Mouse (Mus musculus): ENCODE data around the gene Selenoo.

Gene Selenoo

DNA sequence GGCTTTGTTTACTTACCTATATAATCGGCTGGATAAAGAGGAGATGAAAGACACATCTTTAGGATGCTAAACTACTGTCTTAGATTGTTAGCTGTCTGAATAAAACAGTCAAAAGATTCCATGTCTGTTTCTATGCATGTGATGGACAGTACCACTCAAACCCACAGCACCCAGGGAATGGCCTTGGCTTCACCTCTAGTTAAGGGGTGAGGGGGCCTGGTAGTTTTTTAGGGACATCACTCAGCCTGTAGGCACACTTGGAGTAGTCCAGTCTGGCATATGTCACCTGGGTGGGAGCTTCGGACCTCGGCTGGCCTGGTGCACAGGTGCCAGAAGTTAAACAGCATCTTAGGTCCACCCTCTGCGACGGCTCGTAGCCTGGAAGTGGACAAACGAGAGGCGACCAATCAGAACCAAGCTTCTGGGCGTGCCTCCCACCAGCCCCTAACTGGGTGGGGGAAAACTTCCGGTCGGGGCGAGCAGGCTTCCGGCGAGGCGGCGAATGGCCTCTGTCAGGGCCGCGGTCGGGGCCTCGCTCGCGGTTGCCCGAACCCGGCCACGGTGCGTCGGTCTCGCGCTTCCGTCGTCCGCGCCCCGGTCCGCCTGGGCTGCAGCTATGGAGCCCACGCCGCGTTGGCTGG is at the start of gene Selenoo:
TSS of gene Selenoo (plus strand) at position 478 of the 641 bp plus-strand sequence.
- peak; percentile 95 for DNase-seq (ENCODE audit: low spot score in 2 of 2)

DNA sequence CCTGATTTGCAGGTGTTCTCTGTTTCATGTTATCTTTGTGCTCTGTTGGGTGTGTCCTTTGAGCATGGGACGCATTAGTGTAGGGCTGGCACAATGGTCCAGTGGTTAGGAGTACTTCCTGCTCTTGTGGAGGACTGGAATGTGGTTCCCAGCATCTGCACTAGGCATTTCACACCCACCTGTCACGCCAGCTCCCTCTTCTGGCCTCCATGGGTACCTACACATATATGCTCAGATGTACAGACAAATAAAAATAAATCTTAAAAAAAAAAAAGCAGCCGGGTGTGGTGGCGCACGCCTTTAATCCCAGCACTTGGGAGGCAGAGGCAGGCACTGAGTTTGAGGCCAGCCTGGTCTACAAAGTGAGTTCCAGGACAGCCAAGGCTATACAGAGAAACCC is 44.5 kb upstream of the Selenoo start:
- DNase-seq (ENCODE audit: low spot score in 2 of 2), result no peak

DNA sequence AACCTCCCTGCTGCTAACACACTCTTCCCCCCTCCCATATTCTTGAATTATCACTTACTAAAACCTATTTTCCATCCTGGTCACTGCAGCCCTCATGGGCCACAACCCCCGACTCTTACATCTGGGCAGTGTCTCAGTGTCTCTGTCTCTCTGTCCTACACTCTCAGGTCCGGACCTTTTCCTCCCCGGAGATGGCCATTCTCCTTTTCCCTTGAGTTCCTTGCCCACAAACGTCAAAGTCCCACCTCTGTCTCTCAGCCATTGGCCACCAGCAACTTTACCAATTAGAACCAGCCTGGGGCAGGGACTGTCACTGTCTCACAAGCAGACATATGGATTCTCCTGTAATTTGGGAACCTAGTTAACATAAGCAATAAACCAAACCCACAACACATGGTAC is 42.5 kb upstream of the Selenoo start:
- no peak for DNase-seq (ENCODE audit: low spot score in 2 of 2)

DNA sequence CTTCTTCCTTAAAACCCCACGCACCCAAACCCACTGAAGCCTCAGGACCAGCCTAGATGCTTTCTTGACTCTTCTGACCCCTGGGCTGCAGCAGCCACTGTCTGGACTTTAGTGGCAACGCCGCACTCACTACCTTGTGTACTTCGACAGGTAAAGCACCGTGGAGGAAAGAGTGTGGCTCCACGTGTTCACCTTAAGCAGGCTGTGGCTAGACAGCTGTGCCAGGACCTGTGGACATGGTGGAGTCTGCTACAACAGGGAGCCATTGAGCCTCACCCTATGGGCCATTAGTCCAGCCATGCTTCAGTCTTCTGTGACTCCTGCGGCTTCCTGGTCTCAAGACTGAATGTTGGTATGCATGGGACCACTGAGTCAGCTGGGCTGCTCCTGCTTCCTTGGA is 34.2 kb upstream of the Selenoo start:
- no peak for DNase-seq (ENCODE audit: low spot score in 2 of 2)

DNA sequence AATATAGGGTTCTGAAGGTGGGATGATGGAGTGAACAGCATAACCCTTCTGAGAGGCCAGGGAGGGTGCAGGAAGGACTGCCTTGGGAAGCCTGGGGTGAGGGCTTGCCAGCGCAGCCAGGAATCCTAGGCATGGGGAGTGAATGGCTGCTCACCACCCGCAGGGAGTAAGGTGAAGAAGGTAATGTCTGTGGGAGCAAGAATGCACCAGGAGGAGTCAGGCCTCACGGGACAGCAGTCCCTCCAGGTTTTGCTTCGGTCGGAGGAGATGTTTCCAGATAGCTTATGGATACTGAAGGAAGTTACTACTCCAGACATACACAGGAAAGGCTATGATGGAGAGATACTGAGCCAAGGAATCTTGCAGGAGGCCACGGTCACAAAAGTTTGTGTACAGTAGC is 30.1 kb upstream of the Selenoo start:
- no peak for DNase-seq (ENCODE audit: low spot score in 2 of 2)

DNA sequence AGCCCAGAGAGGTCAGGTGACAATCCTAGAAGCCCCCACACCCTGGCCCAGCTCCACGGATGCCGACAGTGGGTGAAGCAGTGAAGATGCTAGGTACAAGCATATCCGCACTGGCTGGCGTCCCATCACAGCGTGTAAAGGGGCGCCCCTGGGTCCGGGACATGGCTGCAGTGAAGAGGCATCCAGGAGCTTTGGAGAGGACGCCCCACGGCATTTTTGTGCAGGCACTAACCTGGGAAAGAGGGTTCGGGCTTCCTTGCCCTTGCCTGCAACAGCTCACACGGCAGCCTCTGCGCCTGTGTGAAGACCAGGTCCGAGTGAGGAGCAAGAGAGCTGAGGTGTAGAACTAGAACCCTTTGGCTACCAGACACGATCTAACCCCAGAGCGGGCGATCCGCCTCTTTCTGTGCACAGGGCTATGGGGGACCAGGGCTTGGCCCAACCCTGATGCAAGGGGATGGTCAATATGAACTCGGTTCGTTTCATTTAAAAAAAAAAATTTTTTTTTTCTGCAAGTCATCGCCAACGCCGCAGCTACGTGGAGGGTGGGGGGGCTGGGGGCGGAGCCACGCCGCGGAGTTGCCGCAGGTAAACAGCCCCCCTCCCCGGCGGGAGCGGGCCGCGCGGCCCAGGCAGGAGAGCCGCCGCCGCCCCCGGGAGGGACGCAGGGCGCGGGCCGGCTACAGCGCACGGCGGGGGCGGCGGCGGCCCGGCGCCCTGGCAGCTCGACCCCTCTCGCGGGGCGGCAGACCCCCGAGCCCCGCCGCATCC is 29.5 kb upstream of the Selenoo start, which contains the start of gene Panx2:
TSS of gene Panx2 (plus strand) at position 574 of the 771 bp plus-strand sequence.
- peak; percentile 56 to 70 for DNase-seq (ENCODE audit: low spot score in 2 of 2)

DNA sequence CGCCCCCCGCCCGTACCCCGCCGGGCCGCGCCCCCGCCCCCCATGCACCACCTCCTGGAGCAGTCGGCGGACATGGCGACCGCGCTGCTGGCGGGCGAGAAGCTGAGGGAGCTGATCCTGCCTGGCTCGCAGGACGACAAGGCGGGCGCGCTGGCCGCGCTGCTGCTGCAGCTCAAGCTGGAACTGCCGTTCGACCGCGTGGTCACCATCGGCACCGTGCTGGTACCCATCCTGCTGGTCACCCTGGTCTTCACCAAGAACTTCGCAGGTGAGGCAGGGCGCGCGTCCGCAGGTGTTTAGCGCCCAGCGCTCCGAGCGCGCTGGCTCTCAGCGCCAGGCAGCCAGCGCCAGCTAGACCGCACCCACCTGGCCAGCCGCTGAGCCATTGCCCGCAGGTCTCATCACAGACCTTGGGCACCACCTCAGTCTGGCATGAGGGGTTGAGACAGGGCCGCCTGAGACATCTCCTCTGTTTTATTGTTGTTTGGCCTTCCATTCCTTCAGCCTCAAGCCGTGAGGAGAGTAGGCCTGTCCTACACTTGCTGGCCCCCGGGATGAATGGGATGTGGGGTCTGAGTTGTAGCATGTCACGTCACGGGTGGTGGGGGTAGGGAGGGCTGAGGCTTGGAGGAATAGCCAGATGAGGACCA is 28.7 kb upstream of the Selenoo start:
- peak; percentile 61 to 64 for DNase-seq (ENCODE audit: low spot score in 2 of 2)

DNA sequence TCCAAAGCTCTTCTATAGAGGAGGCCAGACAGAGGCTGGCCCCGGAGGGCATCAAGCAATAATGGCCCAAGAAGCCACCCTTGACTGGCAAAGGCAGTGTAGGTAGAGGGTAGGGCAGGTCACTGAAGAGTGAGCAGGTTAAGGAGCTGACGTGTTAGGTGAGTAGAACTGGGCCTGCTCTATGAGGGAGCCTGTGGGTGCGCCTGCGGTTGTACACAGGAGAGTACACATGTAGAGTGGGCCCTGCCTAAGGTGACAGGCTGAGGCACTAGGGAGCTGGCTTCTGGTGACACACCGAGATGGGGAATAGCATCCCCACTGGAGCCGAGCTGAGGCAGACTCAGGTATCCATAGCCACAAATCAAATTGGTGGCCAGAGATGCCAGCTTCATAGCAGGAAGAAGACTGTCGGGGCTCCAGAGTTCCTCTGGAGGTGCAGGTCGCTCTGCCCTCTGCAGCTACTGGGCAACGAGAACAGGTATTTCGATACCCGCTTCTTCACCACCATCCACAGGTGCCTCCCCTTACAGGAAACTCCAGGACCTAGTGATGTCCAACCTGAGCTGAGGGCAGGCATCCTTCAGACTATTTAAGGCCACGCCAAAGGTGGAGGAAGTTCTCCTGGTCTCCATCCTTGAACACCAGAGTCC is 27.9 kb upstream of the Selenoo start:
- DNase-seq (ENCODE audit: low spot score in 2 of 2), result peak in 1 of 2 experiments; percentile 31

DNA sequence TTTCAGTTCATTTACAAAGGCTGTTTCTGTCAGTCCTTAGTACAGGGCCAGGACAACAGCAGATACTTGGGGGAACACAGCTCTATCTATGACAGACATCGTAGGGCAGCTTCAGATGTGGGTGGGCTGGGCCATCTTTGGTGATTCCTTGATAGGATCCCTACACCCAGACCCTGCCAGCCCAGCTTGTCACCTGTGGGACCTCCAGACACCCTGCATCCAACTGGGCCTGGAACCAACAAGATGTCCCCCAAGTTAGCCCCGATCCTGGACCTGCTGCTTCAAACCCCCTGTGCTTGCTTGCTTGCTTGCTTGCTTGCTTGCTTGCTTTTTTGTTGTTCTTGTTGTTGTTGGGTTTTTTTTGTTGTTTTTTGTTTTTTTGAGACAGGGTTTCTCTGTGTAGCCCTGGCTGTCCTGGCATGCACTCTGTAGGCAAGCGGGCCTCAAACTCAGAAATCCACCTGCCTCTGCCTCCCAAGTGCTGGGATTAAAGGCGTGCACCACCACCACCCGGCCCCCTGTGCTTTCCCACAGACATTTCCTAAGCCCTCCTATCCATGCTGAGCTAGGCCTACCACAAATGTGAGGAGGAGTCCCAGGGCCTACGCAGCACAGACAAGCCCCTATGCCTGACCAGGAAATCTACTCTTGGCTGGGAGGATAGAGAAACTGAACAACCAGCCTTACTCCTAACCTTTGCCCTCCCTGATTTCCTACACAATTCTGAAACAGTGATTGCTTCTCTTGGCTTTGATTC is 26.9 kb upstream of the Selenoo start:
- no peak for DNase-seq (ENCODE audit: low spot score in 2 of 2)

DNA sequence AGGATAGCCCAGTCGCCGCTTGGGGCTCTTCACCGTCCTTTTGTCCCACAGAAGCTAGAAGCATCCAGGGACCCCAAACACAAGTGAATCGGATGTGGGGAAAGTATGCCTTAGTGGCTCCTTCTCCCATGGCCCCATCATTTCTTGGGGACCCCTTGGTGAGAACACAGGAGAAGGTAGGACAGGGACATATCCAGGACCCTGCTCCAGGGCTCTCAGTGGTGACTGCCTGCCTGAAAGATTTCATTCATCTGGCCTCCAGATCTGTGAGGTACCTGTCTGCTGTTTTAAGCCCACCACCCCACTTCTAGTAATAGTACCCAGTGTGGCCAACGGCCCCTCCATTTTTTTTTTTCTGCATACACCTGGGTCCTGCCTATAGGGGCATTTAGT is 26.4 kb upstream of the Selenoo start:
- no peak for DNase-seq (ENCODE audit: low spot score in 2 of 2)

DNA sequence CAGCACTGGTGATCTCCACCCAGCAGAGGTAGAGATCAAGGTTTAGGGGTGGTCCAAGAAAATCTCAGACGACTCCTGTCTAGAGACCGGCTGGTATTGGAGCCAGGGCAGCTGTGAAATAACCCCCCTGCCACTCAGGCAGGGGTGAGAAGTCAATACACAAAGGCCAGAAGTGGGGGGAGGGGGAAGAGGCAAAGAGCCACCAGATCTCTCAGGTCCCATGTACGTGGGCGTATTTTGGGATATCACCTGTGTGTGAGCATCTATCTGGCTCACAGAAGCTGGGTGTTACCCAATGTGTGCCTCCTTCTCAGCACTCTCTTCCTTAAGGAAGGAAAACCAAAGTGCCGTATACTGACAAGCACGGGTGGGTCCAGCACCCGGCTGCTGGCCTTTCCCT is 25.9 kb upstream of the Selenoo start:
- DNase-seq (ENCODE audit: low spot score in 2 of 2), result peak in 1 of 2 experiments; percentile 33

DNA sequence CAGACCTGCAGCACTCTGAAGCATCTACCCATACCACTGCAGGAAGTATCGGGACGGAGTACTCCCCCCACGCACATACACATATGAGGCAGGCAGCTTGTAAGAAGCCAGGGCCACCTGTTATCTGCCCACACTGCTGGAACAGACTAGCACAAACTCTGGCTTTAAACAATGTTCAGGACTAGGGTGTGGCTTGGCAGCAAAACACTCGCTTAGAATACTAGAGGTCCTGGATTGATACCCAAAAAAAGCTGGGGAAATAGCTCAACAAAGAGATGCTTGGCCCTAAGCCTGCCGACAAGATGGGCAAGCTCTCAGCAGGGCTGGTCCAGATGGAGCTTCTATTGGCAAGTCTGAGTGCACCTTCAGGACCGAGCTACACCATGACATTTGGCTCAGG is 25.3 kb upstream of the Selenoo start:
- peak; percentile 61 to 80 for DNase-seq (ENCODE audit: low spot score in 2 of 2)

DNA sequence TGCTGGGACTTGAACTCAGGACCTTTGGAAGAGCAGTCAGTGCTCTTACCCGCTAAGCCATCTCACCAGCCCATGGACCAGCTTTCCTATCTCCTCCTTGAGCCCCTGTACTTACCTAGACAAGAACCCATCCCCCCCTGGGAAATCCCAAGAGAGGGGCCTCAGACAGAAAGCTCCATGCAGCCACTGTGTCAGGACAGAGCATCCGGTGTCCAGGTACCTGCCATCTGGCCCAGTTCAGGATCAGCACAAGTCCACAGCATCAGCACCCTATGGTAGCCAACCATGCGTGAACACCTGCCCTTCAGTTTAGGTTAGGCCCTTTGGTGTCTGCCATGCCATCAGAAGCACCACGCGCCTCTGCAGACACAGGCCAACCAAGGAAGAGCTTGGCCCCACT is 24.0 kb upstream of the Selenoo start:
- DNase-seq (ENCODE audit: low spot score in 2 of 2), result peak in 1 of 2 experiments; percentile 26

DNA sequence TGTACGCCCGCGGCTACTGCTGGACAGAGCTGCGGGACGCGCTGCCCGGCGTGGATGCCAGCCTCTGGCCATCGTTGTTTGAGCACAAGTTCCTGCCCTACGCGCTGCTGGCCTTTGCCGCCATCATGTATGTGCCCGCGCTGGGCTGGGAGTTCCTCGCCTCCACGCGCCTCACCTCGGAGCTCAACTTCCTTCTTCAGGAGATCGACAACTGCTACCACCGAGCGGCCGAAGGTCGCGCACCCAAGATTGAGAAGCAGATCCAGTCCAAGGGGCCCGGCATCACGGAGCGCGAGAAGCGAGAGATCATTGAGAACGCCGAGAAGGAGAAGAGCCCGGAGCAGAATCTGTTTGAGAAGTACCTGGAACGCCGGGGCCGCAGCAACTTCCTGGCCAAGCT is 21.3 kb upstream of the Selenoo start:
- DNase-seq (ENCODE audit: low spot score in 2 of 2), result no peak

DNA sequence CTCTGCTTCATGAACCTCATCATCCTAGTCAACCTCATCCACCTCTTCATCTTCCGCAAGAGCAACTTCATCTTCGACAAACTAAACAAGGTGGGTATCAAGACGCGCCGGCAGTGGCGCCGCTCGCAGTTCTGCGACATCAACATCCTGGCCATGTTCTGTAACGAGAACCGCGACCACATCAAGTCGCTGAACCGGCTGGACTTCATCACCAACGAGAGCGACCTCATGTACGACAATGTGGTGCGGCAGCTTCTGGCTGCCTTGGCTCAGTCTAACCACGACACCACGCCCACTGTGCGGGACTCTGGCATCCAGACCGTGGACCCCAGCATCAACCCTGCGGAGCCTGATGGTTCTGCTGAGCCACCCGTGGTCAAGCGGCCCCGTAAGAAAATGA is 20.7 kb upstream of the Selenoo start:
- no peak for DNase-seq (ENCODE audit: low spot score in 2 of 2)

DNA sequence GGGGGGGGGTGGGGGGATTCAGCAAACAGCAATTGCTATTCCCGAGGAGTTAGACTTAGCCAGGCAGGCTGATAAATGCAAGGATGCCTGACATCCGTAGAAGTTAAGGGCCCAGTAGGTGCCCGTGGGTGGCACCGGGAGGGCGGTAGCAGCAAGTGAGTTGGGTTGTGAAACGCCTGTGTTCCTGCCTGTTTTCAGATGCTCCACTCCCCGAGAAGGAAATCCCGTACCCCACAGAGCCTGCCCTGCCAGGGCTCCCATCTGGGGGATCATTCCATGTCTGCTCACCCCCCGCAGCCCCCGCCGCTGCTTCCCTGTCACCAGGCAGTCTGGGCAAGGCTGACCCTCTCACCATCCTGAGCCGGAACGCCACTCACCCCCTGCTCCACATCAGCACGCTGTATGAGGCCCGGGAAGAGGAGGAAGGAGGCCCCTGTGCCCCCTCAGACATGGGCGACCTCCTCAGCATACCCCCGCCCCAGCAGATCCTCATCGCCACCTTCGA is 19.5 kb upstream of the Selenoo start:
- DNase-seq (ENCODE audit: low spot score in 2 of 2), result no peak

DNA sequence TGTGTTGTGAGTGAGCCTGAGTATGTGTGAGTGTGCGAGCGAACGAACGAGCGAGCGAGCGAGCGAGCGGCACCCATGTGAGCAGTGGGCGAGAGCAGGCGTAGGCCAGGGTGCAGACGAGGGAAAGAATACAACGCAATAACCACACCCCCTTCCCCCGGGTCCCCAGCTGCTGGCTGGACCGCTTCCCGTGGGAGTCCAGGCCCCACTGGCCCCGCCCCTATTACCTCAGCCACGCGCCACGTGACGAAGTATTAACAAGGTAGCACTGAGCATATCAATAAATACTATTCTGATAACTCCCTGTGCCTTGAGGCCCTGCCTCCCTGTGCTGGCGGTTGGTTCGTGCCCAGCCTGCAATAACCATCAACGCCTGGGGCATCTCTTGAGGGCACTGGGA is 18.3 kb upstream of the Selenoo start:
- no peak for DNase-seq (ENCODE audit: low spot score in 2 of 2)

DNA sequence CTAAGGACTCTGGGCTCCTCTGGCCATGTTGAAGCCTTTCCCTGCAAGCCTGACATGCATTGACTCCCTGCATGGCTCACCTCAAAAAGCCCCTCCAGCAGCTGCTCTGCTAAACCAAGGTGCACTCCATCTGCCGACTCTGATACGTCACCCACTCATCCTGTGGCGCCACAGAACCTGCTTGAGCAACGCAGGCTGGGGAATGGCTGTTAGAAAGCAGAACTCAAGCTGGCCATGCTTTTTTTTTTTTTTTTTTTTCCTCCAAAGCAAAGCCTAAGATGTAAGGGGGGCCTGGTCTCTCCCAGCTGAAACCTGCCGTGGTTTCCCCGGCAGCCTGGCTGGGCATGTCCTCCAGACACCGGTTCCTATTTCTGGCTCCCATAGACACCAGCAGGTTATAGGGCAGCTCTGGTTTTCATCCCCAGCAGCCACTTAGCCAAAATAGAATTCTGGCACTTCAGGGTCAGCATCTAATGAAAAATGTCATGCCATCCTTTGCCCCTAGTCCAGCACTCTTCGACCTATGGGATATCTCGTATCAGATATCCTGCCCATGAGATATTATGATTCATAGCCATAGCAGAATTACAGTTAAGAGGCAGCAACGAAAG is 14.8 kb upstream of the Selenoo start:
- DNase-seq (ENCODE audit: low spot score in 2 of 2), result peak; percentile 70 to 81

DNA sequence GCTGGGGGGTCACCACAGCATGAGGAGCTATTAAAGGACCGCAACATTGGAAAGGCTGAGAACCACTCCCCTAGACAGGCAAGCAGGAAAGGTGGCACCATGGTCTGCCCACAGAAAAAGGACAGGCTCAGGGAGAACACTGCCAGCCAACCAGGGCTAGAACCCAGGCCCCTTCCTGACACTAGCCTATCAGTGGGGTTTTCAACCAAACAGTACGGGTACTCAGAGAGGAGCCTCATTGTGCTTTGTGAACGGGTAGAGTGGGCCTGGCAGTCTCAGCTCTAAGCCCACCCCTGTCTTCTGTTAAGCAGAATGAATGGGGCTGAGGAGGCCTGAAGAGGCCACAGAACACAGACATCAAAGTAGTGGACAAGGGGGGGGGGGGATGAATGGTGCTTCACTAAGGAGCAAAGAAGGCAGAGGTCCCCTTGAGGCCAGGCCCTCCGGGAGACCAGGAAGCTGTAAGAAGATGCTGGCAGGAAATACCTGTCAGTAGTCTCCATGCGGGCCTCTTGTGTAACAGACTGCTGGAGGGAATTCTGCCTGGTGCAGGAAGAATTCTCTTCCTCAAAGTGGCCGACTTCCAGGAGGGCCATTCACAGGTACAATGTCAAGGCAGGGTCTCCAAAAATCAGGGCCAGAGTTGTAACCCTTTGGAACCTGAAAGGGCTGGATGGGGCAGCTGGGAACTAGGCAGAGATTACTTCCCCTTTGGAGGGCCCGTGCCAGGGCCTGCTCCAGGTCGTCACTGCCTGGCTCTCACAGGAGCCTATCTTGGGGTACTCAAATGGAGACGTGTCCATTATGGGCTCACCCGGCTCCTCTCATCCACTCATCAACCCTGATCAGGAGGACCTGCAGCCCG is 14.0 kb upstream of the Selenoo start, which contains the start of gene Trabd:
TSS of gene Trabd (plus strand) at position 512 of the 865 bp plus-strand sequence.
- peak; percentile 39 to 67 for DNase-seq (ENCODE audit: low spot score in 2 of 2)

All from right cerebral cortex, postnatal 10 days (tissue).